Mouse (Mus musculus): ENCODE results near the gene Gm43552.

GRCm38 (mm10) chr5:65459454-65459853 lies 33.2 kb downstream of the Gm43552 start:
- TF ChIP-seq TAL1 (IDR thresholded peaks at IDR 0.05; ENCODE audit: low read length) = no peak
- TF ChIP-seq GATA1 (IDR thresholded peaks at IDR 0.05; ENCODE audit: low read length) = no peak
